Mouse (Mus musculus) thymus, postnatal 14 days (tissue): Measurements from ENCODE around the gene Lrig2.

Experiments
- DNase-seq: peaks from one replicate; pipeline ENCODE4 v3.0.0; 2021

Gene Lrig2

GRCm38 (mm10) chr3:104359225-104360135, 152.2 kb downstream of the Lrig2 start:
- no peak for DNase-seq

- DNase-seq = no peak
These were observed 153.0 kb downstream of the Lrig2 start for GRCm38 (mm10) chr3:104358747-104359146.

DNA sequence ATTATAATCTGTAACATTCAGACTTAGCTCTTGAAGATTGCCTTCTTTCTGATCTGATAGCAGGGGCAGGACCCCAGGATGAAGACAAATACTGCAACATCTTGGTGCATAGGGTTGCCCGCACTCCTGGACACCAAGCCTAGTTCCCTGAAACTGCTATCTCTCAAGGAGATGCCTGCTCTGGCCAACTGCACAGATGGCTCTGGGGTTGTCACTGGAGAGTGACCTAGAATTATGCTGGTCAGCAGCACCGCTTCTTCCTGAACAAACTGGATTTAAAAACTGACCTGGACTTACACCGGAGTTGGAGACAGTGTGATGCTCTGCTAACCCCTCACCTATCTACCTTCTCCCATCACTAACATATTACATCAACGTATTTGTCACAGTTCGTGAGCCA, 155.6 kb downstream of the Lrig2 start:
- no peak for DNase-seq

GRCm38 (mm10) chr3:104353884-104354283, 157.8 kb downstream of the Lrig2 start:
- no peak for DNase-seq

GRCm38 (mm10) chr3:104352358-104353060, 159.2 kb downstream of the Lrig2 start:
- DNase-seq = no peak

DNA sequence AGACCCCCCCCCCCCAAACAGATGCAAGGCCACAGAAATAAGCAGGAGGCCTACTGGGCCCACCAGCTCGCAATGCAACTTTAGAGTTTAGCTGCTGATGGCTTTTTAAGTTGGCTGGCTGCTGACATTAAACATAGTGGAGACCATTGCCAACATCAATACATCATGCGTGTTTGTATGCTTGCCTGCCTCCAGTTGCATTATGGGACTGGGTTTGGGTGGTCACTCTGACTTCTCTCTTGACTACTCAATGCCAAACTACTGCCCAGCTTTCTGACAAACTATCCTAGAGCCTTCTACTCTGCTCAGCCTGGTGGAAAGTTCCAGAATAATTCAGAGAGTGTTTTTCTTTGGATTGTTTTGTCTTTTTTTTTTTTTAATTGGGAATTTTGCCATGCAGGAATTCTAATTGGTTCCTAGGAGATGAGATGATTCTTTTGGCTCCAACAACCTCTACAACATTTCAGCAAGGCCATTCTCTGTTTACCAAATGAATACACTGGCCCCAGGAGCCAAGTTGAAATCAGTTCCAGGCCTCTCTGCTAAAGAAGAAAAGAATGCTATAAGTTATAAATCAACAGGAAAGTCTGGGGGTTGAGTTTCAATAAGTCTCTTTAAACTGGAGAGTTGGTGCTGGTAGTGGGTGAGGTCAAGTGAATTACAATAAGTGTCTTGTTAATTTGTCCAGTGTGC, 161.3 kb downstream of the Lrig2 start:
- no peak for DNase-seq

DNA sequence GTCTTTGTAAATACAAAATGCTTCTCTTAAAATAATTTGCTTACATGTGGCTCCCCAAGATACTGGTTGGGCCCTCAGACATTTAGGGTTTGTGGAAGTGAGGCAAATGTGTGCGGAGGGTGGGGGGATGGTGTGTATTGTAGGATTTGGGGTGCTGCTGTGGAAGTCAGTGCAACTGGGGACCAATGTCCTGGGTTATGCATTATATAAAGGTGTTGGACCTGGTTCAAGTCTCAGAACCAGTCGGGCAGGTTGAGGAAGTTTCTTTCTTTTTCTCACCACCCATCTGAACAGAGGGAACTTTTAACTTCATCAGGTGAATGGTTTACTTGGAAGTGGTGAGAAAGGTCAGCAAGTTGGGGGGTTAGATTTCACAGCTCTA, 161.9 kb downstream of the Lrig2 start:
- no peak for DNase-seq

GRCm38 (mm10) chr3:104349203-104349846, 162.4 kb downstream of the Lrig2 start:
- DNase-seq = no peak
